Mouse (Mus musculus) thymus, postnatal 14 days (tissue): Measurements from ENCODE around the gene Smu1.

Source experiments
- DNase-seq: peaks from one replicate; pipeline ENCODE4 v3.0.0; 2021

Gene Smu1

DNA sequence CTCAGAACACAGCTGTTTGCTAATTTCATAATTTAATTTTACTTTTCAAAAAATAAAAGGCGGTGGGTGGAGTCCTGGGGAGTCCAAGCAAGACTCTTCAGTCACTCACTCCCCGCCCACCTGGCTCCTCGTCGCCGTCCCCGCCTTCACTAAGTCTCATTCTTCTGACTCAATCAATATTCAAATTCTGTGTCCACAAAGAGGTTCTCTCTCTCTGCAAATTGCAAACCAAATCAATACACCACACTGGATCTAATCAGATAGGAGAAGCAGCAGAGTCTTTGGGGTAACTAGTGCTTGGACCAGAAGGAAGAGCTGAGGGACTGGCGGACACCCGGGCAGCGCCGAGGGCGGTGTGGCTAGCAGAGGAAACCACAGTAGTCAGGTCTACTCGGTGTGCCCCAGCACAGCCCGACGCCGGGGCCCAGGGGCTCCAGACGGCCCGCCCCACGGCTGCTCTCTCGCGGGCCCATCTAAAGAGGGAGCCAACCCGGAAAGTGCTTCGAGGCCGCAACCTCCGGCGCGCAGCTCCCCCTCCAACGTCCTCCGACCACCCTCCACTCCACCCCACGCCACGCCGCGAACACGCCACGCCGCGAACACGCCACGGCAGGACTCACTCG, 455 bp downstream of the Smu1 start:
- no peak for DNase-seq

DNA sequence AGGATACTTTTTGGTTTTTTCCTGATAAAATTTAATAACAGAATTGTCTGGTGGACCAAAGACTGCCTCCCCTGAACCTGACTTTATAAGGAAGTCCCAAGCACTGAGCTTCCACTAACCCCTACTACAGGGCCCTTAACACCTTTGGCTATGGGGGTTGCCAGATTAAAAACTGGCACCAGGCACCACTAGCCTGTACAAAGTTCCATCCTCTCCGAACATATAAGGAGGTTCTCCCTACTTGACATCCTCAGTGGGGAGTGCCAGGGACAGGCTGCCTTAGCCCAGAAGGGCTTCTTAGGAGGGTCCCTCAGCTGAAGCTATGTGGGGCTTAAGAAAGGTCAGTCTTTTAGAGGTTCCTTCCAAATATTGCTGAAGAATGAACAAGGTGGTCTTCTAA, 22.4 kb downstream of the Smu1 start:
- DNase-seq = no peak

GRCm38 (mm10) chr4:40731262-40731661, 26.5 kb downstream of the Smu1 start:
- no peak for DNase-seq

GRCm38 (mm10) chr4:40727247-40727646, 30.5 kb downstream of the Smu1 start:
- DNase-seq = peak; percentile 13

- DNase-seq = no peak
These were observed 32.2 kb downstream of the Smu1 start for GRCm38 (mm10) chr4:40725554-40725953.

- DNase-seq = no peak
These were observed 32.6 kb downstream of the Smu1 start for GRCm38 (mm10) chr4:40725141-40725540.

DNA sequence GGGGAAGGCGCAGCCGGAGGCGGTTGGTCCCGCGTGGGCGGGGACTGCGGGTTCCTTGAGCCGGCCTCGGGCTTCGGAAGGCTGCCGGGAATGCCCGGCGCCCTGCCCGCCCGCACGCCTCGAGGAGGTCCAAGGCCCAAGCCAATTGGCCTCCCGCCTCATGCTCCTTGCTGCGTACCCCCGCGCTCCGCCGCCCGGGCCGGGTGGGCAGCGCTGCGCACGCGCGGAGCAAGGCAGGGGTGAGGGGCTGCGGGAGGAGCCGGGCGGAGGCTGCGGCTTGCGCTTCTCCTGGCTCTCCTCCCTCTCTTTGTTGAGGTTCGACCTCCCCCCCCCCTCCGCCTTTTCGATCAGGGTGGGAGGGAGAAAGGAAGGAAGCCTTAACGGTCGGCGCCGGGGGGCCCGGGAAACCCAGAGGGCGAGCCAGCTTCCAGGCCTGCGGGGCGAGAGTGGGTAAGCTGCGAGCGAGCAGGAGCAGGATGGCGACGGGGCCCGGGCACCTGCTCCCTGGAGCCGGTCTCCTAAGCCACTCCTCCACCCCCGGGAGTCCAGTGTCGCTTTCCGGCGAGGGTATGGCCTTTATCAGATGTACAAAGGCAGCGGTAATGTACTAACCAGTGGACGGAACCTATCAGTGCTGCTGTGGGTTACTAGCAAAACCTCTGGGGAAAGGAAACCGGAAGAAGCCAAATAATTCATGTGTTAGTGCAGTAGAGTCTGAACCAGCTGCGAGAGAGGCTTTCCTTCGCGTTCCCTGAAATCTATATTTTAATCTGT, 34.8 kb downstream of the Smu1 start:
- peak; percentile 87 for DNase-seq

DNA sequence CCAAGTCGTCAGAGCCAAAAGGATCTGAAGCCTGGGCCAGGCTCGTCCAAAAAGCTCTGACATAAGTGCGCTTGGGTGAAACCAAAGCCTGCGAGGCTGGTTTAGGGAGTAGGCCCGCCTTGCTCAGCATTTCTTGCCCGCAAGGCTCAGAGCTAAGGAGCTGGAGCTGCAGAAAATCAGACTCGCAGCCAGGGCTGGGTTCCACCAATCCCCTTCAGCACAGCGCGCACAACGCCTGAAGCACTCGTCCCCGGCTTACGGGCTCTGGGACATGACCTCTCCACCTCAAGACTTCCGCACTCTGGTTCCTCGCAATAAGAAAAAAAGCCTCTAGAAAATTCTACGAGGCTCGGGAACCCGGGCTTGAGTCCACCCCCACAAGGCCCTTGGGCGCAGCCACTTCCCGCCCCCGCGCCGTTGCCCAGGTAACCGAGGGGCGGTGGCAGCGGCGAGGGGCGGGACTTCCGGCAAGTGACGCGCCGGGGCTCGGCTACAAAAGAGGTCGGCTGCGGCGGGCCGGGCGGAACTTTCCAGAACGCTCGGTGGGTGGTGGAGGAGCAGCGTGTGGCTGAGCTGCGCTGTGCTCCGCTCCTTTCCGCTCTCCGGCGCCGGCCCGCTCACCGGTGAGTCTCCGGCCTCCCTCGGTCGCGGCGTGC, 35.6 kb downstream of the Smu1 start, which contains the start of gene Dnaja1:
Gene Dnaja1 (plus strand): TSS at position 140 of the 656 bp plus-strand sequence.
- DNase-seq = peak; percentile 99

GRCm38 (mm10) chr4:40720910-40721309, 36.8 kb downstream of the Smu1 start:
- DNase-seq = peak; percentile 37

- DNase-seq = no peak
These were observed 40.6 kb downstream of the Smu1 start for GRCm38 (mm10) chr4:40717141-40717540.

DNA sequence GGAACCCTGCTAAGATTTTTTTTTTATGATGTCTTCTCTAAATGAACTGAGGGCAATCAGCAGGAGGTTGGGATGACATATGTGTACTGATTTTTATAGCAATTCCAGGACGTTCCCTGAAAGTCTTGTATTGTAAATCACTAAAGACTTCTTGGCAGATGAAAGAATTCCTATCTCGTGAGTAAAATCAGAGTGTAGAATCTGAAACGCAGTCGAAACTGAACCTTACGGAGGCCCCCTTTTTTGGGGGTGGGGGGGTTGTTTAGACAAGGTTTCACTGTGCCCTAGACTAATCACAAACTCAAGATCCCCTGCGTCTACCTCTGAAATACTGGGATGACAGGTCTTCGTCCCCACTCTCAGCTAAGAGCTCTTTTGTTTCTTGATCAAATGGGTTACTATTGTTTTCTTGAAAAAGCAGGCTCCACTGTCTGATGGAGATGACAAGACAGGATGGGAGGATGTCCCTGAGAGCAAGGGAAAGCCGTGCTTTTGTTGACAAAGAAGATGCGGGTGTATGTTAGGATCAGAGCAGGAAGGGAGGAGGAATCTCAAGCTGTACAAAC, 53.9 kb downstream of the Smu1 start:
- DNase-seq = peak; percentile 23

GRCm38 (mm10) chr4:40702797-40703709, 54.7 kb downstream of the Smu1 start, which contains the start of gene Aptx:
Gene Aptx, minus strand, starts transcription at chr4:40703194.
- DNase-seq = peak; percentile 96

GRCm38 (mm10) chr4:40701796-40702195, 55.9 kb downstream of the Smu1 start:
- DNase-seq = no peak

DNA sequence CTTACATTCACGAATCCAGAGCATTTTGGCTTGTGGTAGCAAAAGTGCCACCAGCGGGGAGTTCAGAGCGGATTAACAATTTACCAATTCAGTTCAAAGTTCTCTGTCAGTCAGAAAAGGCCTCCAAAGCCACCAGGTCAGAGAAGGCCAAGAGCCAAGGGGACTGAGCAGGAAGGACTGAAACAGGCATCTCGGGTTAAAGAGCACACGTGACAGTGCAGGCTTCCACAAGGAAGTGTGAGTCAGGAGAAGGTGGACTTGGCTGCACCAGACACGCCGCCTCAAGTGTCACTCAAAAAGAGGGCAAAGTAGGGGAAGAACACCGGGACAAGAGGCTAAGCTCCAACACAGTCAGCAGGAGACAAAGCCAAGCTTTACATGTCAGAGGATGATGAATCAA, 57.5 kb downstream of the Smu1 start:
- DNase-seq = no peak

GRCm38 (mm10) chr4:40697059-40697458, 60.7 kb downstream of the Smu1 start:
- no peak for DNase-seq

- DNase-seq = no peak
These were observed 66.6 kb downstream of the Smu1 start for GRCm38 (mm10) chr4:40691100-40691499.
